Mouse (Mus musculus) testis, adult 2 months (tissue): ENCODE results near the gene AL731706.1. TPM values are rescaled to one million over a fixed set of nuclear protein-coding genes. Genes with fewer than 3 reads are reported as not detected.

ENCODE experiments used
- H3K27ac ChIP-seq: fragments of 200-500 bp; 2 replicates; pipeline ENCODE4 v1.5.1; 2012; ENCODE audit warnings: low read depth, low read length; ENCODE audit not compliant: control insufficient read depth, insufficient read depth
- H3K27me3 ChIP-seq: fragments of 200-500 bp; 2 replicates; pipeline ENCODE4 v1.6.1; 2012; ENCODE audit warnings: mild to moderate bottlenecking, low read length, moderate library complexity; ENCODE audit not compliant: control insufficient read depth, insufficient read depth
- H3K36me3 ChIP-seq: fragments of 200-500 bp; 2 replicates; pipeline ENCODE4 v1.6.1; 2012; ENCODE audit warnings: mild to moderate bottlenecking, low read length; ENCODE audit not compliant: control insufficient read depth, insufficient read depth
- H3K4me1 ChIP-seq: fragments of 200-500 bp; 2 replicates; pipeline ENCODE4 v1.6.1; 2012; ENCODE audit warnings: low read length; ENCODE audit not compliant: control insufficient read depth, insufficient read depth
- H3K4me3 ChIP-seq: fragments of 200-500 bp; 2 replicates; pipeline ENCODE4 v1.5.1; 2012; ENCODE audit warnings: low read depth, mild to moderate bottlenecking, low read length, moderate library complexity, mixed read lengths; ENCODE audit not compliant: control insufficient read depth
- CTCF ChIP-seq: fragments of 200-500 bp; IDR thresholded peaks from 2 replicates; pipeline ENCODE4 v1.5.1; 2012; ENCODE audit warnings: low read depth, mild to moderate bottlenecking, inconsistent platforms, low read length, moderate library complexity; ENCODE audit not compliant: control insufficient read depth, insufficient read depth, insufficient replicate concordance
- POLR2A ChIP-seq: fragments of 200-500 bp; IDR thresholded peaks from 2 replicates; pipeline ENCODE4 v1.6.1; 2012; ENCODE audit warnings: low read depth, mild to moderate bottlenecking, inconsistent platforms, low read length, moderate library complexity; ENCODE audit not compliant: control insufficient read depth
- polyA plus RNA-seq: library from polyadenylated mRNA; depleted of rRNA; stranded (reverse); fragments of >200 nt; gene quantifications from 2 replicates; pipeline ENCODE4 v1.2.3, GENCODE M21; 2012; rRNA removed

AL731706.1 gene
- polyA plus RNA-seq = 3.1 and 4.7 TPM in 2 replicates

- no peaks in the 10 kb centered on the region for H3K27me3 ChIP-seq
- TF ChIP-seq CTCF (no peak), POLR2A (peak; percentile 81; the same call in 1 of the 2 replicates)
- H3K27ac ChIP-seq = peak within 1 kb of the TSS; percentile 97
- no peaks in the 10 kb centered on the region for H3K36me3 ChIP-seq
- H3K4me3 ChIP-seq = peak within 1 kb of the TSS; percentile 100
- H3K4me1 ChIP-seq = no peaks in the 10 kb centered on the region; the same call in 1 of the 2 replicates
Measured at GRCm38 (mm10) chr2:136891068-136891950, at the start of gene AL731706.1, which contains the start of the genes Slx4ip and Mkks. Gene AL731706.1 (minus strand): TSS chr2:136891389. Gene Slx4ip (plus strand): TSS chr2:136891218. Gene Mkks (minus strand): TSS chr2:136891389.

- Histone ChIP-seq H3K4me1 (no peaks in the 10 kb centered on the region), H3K27ac (no peak overlapping the region), H3K4me3 (no peak overlapping the region), H3K36me3 (no peaks in the 10 kb centered on the region), H3K27me3 (no peaks in the 10 kb centered on the region)
- TF ChIP-seq CTCF (no peak), POLR2A (no peak)
Measured at GRCm38 (mm10) chr2:136938249-136938648, 47.1 kb upstream of the AL731706.1 start.

- Histone ChIP-seq H3K4me3 (peak overlapping the region; percentile 30; the same call in 1 of the 2 replicates), H3K4me1 (no peaks in the 10 kb centered on the region), H3K27me3 (no peaks in the 10 kb centered on the region), H3K27ac (no peak overlapping the region), H3K36me3 (no peaks in the 10 kb centered on the region)
- no peak for TF ChIP-seq CTCF
- no peak for TF ChIP-seq POLR2A
Measured at GRCm38 (mm10) chr2:136936391-136937288, 45.5 kb upstream of the AL731706.1 start.

GRCm38 (mm10) chr2:136921003-136921408 is 29.8 kb upstream of the AL731706.1 start:
- Histone ChIP-seq H3K4me1 (no peaks in the 10 kb centered on the region), H3K27ac (no peak overlapping the region; the same call in 1 of the 2 replicates), H3K4me3 (no peak overlapping the region), H3K27me3 (no peaks in the 10 kb centered on the region), H3K36me3 (no peaks in the 10 kb centered on the region)
- no peak for TF ChIP-seq CTCF
- no peak for TF ChIP-seq POLR2A

GRCm38 (mm10) chr2:136920257-136920993 is 29.2 kb upstream of the AL731706.1 start:
- Histone ChIP-seq H3K4me1 (no peaks in the 10 kb centered on the region), H3K27me3 (no peaks in the 10 kb centered on the region), H3K4me3 (no peak overlapping the region), H3K27ac (no peak overlapping the region), H3K36me3 (no peaks in the 10 kb centered on the region)
- TF ChIP-seq POLR2A = no peak
- TF ChIP-seq CTCF = no peak

- H3K4me3 ChIP-seq = no peak overlapping the region
- no peaks in the 10 kb centered on the region for H3K4me1 ChIP-seq
- H3K36me3 ChIP-seq = no peaks in the 10 kb centered on the region
- TF ChIP-seq CTCF (no peak), POLR2A (no peak)
- no peak overlapping the region for H3K27ac ChIP-seq
- H3K27me3 ChIP-seq = no peaks in the 10 kb centered on the region
Measured at GRCm38 (mm10) chr2:136919433-136919832, 28.2 kb upstream of the AL731706.1 start.
